ENCODE assay signal across 8 mouse cellular contexts in the genomic region with DNA sequence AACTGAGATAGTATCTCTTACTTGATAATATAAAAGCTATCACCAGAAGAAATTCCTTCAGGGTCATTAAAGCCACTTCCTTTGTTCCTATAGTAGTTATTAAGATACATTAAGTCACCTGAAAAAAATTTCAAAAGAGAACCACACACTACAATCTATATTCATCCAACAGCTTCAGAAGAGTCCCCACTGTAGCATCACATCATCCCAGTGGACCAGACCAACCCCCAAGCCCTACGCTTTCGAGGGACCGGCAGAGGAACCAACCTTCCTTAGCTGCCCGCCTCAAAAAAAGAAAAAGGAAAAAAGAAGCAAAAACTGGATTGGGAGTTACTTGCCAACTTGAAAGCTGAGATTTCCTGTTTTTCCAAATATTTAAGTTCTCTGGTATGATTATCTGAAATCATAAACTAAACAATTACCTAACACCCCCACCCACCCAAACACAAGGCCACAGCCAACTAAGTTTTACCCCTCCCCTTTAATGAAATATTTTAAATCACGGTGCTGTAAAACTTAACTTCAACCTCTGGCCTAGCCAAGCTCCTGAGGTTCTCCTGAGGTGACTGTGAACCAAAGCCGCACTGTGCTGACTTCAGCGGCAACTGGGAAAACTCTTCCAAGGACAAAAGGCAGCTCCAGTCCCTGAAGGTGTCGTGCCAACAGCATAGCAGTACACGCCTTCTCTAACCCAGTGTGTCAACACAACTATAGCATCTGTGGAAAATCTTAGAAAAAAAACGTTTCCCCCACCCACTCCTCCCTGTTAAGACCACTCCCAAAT. TPM values are rescaled to one million over a fixed set of nuclear protein-coding genes. Genes with fewer than 3 reads are reported as not detected.
DNase-seq lines count a peak whose midpoint lies in the region; ATAC-seq and TF ChIP-seq lines count a peak whose summit lies in the region.

No protein-coding gene starts in this region.

- no peak for TF ChIP-seq POLR2A in bone marrow, adult 2 months (IDR thresholded peaks at IDR 0.05; ENCODE audit: borderline replicate concordance, control insufficient read depth, low read depth, low read length)

- TF ChIP-seq EP300 in liver, embryonic 14.5 days (IDR thresholded peaks at IDR 0.05; ENCODE audit: low read depth) = no peak; the same call in 1 of the 2 replicates

- peak overlapping the region; percentile 91 for H3K27ac ChIP-seq in kidney, embryonic 16.5 days (ENCODE audit: low read length)
- H3K27ac ChIP-seq in bone marrow, adult 2 months (ENCODE audit: control insufficient read depth, insufficient read depth, low read depth, low read length, poor library complexity) = peak overlapping the region; percentile 84
- peak overlapping the region; percentile 100 for H3K27ac ChIP-seq in heart, embryonic 13.5 days (replicated peaks)
- peak overlapping the region; percentile 98 for H3K27ac ChIP-seq in liver, embryonic 14.5 days
- peak overlapping the region; percentile 100 for H3K27ac ChIP-seq in stomach, embryonic 14.5 days (ENCODE audit: low read length)

- TF ChIP-seq CTCF in bone marrow, adult 2 months (IDR thresholded peaks at IDR 0.05; ENCODE audit: control insufficient read depth, insufficient read depth, low read length) = no peak
- no peak for TF ChIP-seq CTCF in liver, embryonic 14.5 days (IDR thresholded peaks at IDR 0.05; ENCODE audit: low read depth)

- H3K9ac ChIP-seq in kidney, embryonic 16.5 days (replicated peaks; ENCODE audit: low read length) = peak overlapping the region; percentile 97
- H3K9ac ChIP-seq in heart, embryonic 13.5 days = peak overlapping the region; percentile 100
- peak overlapping the region; percentile 95 for H3K9ac ChIP-seq in liver, embryonic 14.5 days (replicated peaks)
- H3K9ac ChIP-seq in stomach, embryonic 14.5 days (replicated peaks; ENCODE audit: low read depth, low read length) = peak overlapping the region; percentile 98

- H3K4me3 ChIP-seq in kidney, embryonic 16.5 days (ENCODE audit: low read length) = peak overlapping the region; percentile 71
- peak overlapping the region; percentile 81 for H3K4me3 ChIP-seq in bone marrow, adult 2 months (replicated peaks; ENCODE audit: control insufficient read depth, low read depth, low read length)
- H3K4me3 ChIP-seq in heart, embryonic 13.5 days = peak overlapping the region; percentile 95
- peak overlapping the region; percentile 73 to 97 for H3K4me3 ChIP-seq in liver, embryonic 14.5 days (ENCODE audit: insufficient read depth in 1 of 2, low read depth in 2 of 2, low read length in 2 of 2)
- H3K4me3 ChIP-seq in stomach, embryonic 14.5 days (ENCODE audit: low read depth, low read length) = peak overlapping the region; percentile 92

- peak overlapping the region; percentile 91 for H3K4me2 ChIP-seq in kidney, embryonic 16.5 days (replicated peaks; ENCODE audit: low read depth, low read length)
- H3K4me2 ChIP-seq in heart, embryonic 13.5 days = peak overlapping the region; percentile 84
- H3K4me2 ChIP-seq in liver, embryonic 14.5 days (ENCODE audit: low read depth) = peak overlapping the region; percentile 95
- peak overlapping the region; percentile 95 for H3K4me2 ChIP-seq in stomach, embryonic 14.5 days (replicated peaks; ENCODE audit: low read depth, low read length)

- no peak for DNase-seq in kidney, adult 8-10 months
- DNase-seq in liver, embryonic 14.5 days (ENCODE audit: low read depth in 3 of 3, low spot score in 3 of 3) = no peak
- DNase-seq in gastrocnemius, postnatal 10 days = no peak

- WGBS in kidney, embryonic 16.5 days = 0% methylated on average over 10 of the region's 10 CpGs
- WGBS in bone marrow, adult 2 months = under 1% methylated on average over 10 of the region's 10 CpGs
- WGBS in heart, embryonic 13.5 days = under 1% methylated on average over 10 of the region's 10 CpGs
- under 1% methylated on average over 10 of the region's 10 CpGs for WGBS in liver, embryonic 14.5 days (ENCODE audit: insufficient replicate concordance)
- 1% methylated on average over 10 of the region's 10 CpGs for WGBS in stomach, embryonic 14.5 days

- peaks cover 37% of the 10 kb centered on the region for H3K36me3 ChIP-seq in kidney, embryonic 16.5 days (ENCODE audit: insufficient read depth, low read length)
- peaks cover 56% of the 10 kb centered on the region for H3K36me3 ChIP-seq in heart, embryonic 13.5 days
- peaks cover 52% of the 10 kb centered on the region for H3K36me3 ChIP-seq in liver, embryonic 14.5 days (replicated peaks; ENCODE audit: control insufficient read depth, insufficient read depth, low read depth)
- H3K36me3 ChIP-seq in stomach, embryonic 14.5 days (ENCODE audit: control insufficient read depth, insufficient read depth, low read length) = peaks cover 51% of the 10 kb centered on the region

- ATAC-seq in kidney, embryonic 16.5 days (ENCODE audit: low FRiP score, low TSS enrichment) = no peak
- ATAC-seq in heart, embryonic 13.5 days (ENCODE audit: extremely low read depth, insufficient number of reproducible peaks, low FRiP score, low TSS enrichment) = no peak
- no peak for ATAC-seq in liver, embryonic 14.5 days (ENCODE audit: insufficient read depth)
- no peak for ATAC-seq in stomach, embryonic 14.5 days (ENCODE audit: insufficient number of reproducible peaks, insufficient read depth, low FRiP score, low read depth)
- no peak for ATAC-seq in granulocyte monocyte progenitor cell, adult 5-6 weeks (replicated peaks; ENCODE audit: poor library complexity, severe bottlenecking)

- H3K4me1 ChIP-seq in kidney, embryonic 16.5 days (ENCODE audit: insufficient read depth, low read length) = peaks cover 33% of the 10 kb centered on the region
- no peaks in the 10 kb centered on the region; the same call in 1 of the 2 replicates for H3K4me1 ChIP-seq in bone marrow, adult 2 months (ENCODE audit: control insufficient read depth, insufficient read depth, low read length)
- peaks cover 45% of the 10 kb centered on the region for H3K4me1 ChIP-seq in heart, embryonic 13.5 days
- peaks cover 35 to 38% of the 10 kb centered on the region in 2 experiments for H3K4me1 ChIP-seq in liver, embryonic 14.5 days (replicated peaks; ENCODE audit: control insufficient read depth in 2 of 2, insufficient read depth in 2 of 2, low read length in 1 of 2)
- H3K4me1 ChIP-seq in stomach, embryonic 14.5 days (ENCODE audit: control insufficient read depth, insufficient read depth, low read length) = peaks cover 27% of the 10 kb centered on the region

- H3K9me3 ChIP-seq in kidney, embryonic 16.5 days (ENCODE audit: low read length) = no peaks in the 10 kb centered on the region
- H3K9me3 ChIP-seq in heart, embryonic 13.5 days = no peaks in the 10 kb centered on the region
- H3K9me3 ChIP-seq in liver, embryonic 14.5 days (ENCODE audit: control insufficient read depth, low read length) = no peaks in the 10 kb centered on the region
- H3K9me3 ChIP-seq in stomach, embryonic 14.5 days (ENCODE audit: control insufficient read depth, low read depth, low read length) = no peaks in the 10 kb centered on the region

- no peaks in the 10 kb centered on the region for H3K27me3 ChIP-seq in kidney, embryonic 16.5 days (ENCODE audit: insufficient read depth, low read length)
- no peaks in the 10 kb centered on the region for H3K27me3 ChIP-seq in heart, embryonic 13.5 days (replicated peaks)
- H3K27me3 ChIP-seq in liver, embryonic 14.5 days (ENCODE audit: control insufficient read depth, insufficient read depth, low read length) = no peaks in the 10 kb centered on the region
- H3K27me3 ChIP-seq in stomach, embryonic 14.5 days (ENCODE audit: control insufficient read depth, insufficient read depth, low read length) = no peaks in the 10 kb centered on the region

RNA-seq across cellular contexts. Expression of a gene that starts 28.5 kb away (rescaled TPM):
- polyA plus RNA-seq in kidney, embryonic 16.5 days (2015; fragmentation: Nextera tagmentation; extraction: Ambion mirVana) = 82.9 and 85.3 TPM in 2 replicates
- polyA plus RNA-seq in bone marrow, adult 2 months (2011; ENCODE audit: insufficient read depth, insufficient read length, low replicate concordance, missing spikeins) = 26.8 and 38.8 TPM in 2 replicates
- 55.8 and 59.6 TPM in 2 replicates for polyA plus RNA-seq in heart, embryonic 13.5 days (2015; fragmentation: Nextera tagmentation; extraction: Ambion mirVana)
- polyA plus RNA-seq in liver, embryonic 14.5 days (2012; rRNA removed) = 21.1 and 27.1 TPM in 2 replicates
- polyA plus RNA-seq in liver, embryonic 14.5 days (2014; fragmentation: Nextera tagmentation; extraction: Ambion mirVana) = 15.8 and 18.6 TPM in 2 replicates
- 67.6 and 72.1 TPM in 2 replicates for polyA plus RNA-seq in stomach, embryonic 14.5 days (2014; fragmentation: Nextera tagmentation; extraction: Ambion mirVana)
- total RNA-seq in granulocyte monocyte progenitor cell, adult 5-6 weeks (2014; fragmentation: Nextera tagmentation) = 40.9 and 47.7 TPM in 2 replicates
- 22.8 and 23.3 TPM in 2 replicates for total RNA-seq in granulocyte monocyte progenitor cell, adult 5-6 weeks (2017)
- 10 to 100 TPM; 56.0 to 59.6 TPM for total RNA-seq in gastrocnemius, postnatal 10 days (2021)

RNA-seq across cellular contexts. Expression of a gene that starts 59.1 kb away (rescaled TPM):
- 18.1 and 21.5 TPM in 2 replicates for polyA plus RNA-seq in kidney, embryonic 16.5 days (2015; fragmentation: Nextera tagmentation; extraction: Ambion mirVana)
- polyA plus RNA-seq in bone marrow, adult 2 months (2011; ENCODE audit: insufficient read depth, insufficient read length, low replicate concordance, missing spikeins) = 10.5 and 13.4 TPM in 2 replicates
- polyA plus RNA-seq in heart, embryonic 13.5 days (2015; fragmentation: Nextera tagmentation; extraction: Ambion mirVana) = 22.5 and 24.7 TPM in 2 replicates
- polyA plus RNA-seq in liver, embryonic 14.5 days (2012; rRNA removed) = 1.9 and 2.1 TPM in 2 replicates
- 0.85 and 1.6 TPM in 2 replicates for polyA plus RNA-seq in liver, embryonic 14.5 days (2014; fragmentation: Nextera tagmentation; extraction: Ambion mirVana)
- polyA plus RNA-seq in stomach, embryonic 14.5 days (2014; fragmentation: Nextera tagmentation; extraction: Ambion mirVana) = 33.8 and 35.2 TPM in 2 replicates
- 1.8 and 16.0 TPM in 2 replicates for total RNA-seq in granulocyte monocyte progenitor cell, adult 5-6 weeks (2014; fragmentation: Nextera tagmentation)
- total RNA-seq in granulocyte monocyte progenitor cell, adult 5-6 weeks (2017) = 3.7 and 3.9 TPM in 2 replicates
- total RNA-seq in gastrocnemius, postnatal 10 days (2021) = 100 to 1,000 TPM in 1 of 2 experiments, 10 to 100 TPM in 1; 88.0 to 113 TPM
